Mouse (Mus musculus) CH12.LX (cell line): ENCODE results near the gene Spi1. TPM values are rescaled to one million over a fixed set of nuclear protein-coding genes. Genes with fewer than 3 reads are reported as not detected.

Experiments used
- DNase-seq: peaks from one replicate; pipeline ENCODE4 v3.0.0-alpha.2; 2013; ENCODE audit errors: extremely low read depth
- H3K27ac ChIP-seq: 2 replicates; pipeline ENCODE4 v1.5.1; 2012; ENCODE audit warnings: low read depth, mild to moderate bottlenecking, control low read depth, moderate library complexity; ENCODE audit not compliant: insufficient read depth
- H3K27me3 ChIP-seq: replicated peaks from 2 replicates; pipeline ENCODE3; 2012; ENCODE audit warnings: inconsistent platforms
- H3K36me3 ChIP-seq, 2 experiments: replicated peaks in 1 of 2; 2 replicates each; pipeline versions ENCODE3 to v1.6.1; 2012; ENCODE audit warnings: inconsistent platforms in 1 of 2, low read length in 1 of 2, mild to moderate bottlenecking in 1 of 2, mixed read lengths in 1 of 2, moderate library complexity in 1 of 2; ENCODE audit not compliant: control insufficient read depth in 1 of 2, insufficient read depth in 1 of 2
- H3K4me1 ChIP-seq, 2 experiments: 2 replicates each; pipeline ENCODE4 v1.6.1; 2012; ENCODE audit warnings: inconsistent platforms in 1 of 2, moderate library complexity in 1 of 2; ENCODE audit not compliant: insufficient read depth in 2 of 2, control insufficient read depth in 1 of 2
- H3K4me2 ChIP-seq: 2 replicates; pipeline ENCODE4 v1.6.1; 2012; ENCODE audit warnings: low read depth, mild to moderate bottlenecking, control low read depth; ENCODE audit not compliant: poor library complexity, insufficient read depth, severe bottlenecking
- H3K4me3 ChIP-seq, 3 experiments: fragments of 150-350 bp in 1 of 3; sonication (generic) in 1 of 3; replicated peaks in 1 of 3; 2 replicates each; pipeline versions ENCODE3 to v1.5.1; 2011 to 2012; ENCODE audit warnings: low read depth in 2 of 3, low read length in 2 of 3, mild to moderate bottlenecking in 2 of 3, moderate library complexity in 2 of 3, control low read depth in 1 of 3, improper control_type of control experiment in 1 of 3, inconsistent platforms in 1 of 3, mixed read lengths in 1 of 3; ENCODE audit not compliant: poor library complexity in 1 of 3
- H3K79me2 ChIP-seq: replicated peaks from 2 replicates; pipeline ENCODE4 v1.6.1; 2012; ENCODE audit warnings: mild to moderate bottlenecking, moderate library complexity; ENCODE audit not compliant: control insufficient read depth, poor library complexity, insufficient read depth, severe bottlenecking; ENCODE audit errors: extremely low read depth
- H3K9ac ChIP-seq: 2 replicates; pipeline ENCODE4 v1.6.1; 2012; ENCODE audit warnings: low read depth, mild to moderate bottlenecking, control low read depth, moderate library complexity; ENCODE audit not compliant: insufficient read depth
- H3K9me3 ChIP-seq: replicated peaks from 2 replicates; pipeline ENCODE3; 2012; ENCODE audit warnings: low read length, inconsistent platforms, mixed read lengths
- BHLHE40 ChIP-seq: IDR thresholded peaks from 2 replicates; pipeline ENCODE4 v1.6.1; 2011; ENCODE audit warnings: mild to moderate bottlenecking, low read depth, low read length, improper control_type of control experiment
- CTCF ChIP-seq, 2 experiments: IDR thresholded peaks in 1 of 2; conservative IDR thresholded peaks in 1 of 2; 2 replicates each; pipeline ENCODE4 v1.5.1; 2011 to 2012; ENCODE audit warnings: low read depth in 2 of 2, low read length in 2 of 2, improper control_type of control experiment in 1 of 2, inconsistent platforms in 1 of 2, mild to moderate bottlenecking in 1 of 2, moderate library complexity in 1 of 2
- ELF1 ChIP-seq: IDR thresholded peaks from 2 replicates; pipeline ENCODE4 v1.6.1; 2014; ENCODE audit warnings: low read depth, mild to moderate bottlenecking, inconsistent platforms, low read length, improper control_type of control experiment
- EP300 ChIP-seq: IDR thresholded peaks from 2 replicates; pipeline ENCODE4 v1.6.1; 2011; ENCODE audit warnings: low read length, improper control_type of control experiment
- ETS1 ChIP-seq: conservative IDR thresholded peaks from 2 replicates; pipeline ENCODE4 v1.6.1; 2012; ENCODE audit warnings: low read depth, mild to moderate bottlenecking, inconsistent platforms, low read length, improper control_type of control experiment, moderate library complexity
- GABPA ChIP-seq: IDR thresholded peaks from 2 replicates; pipeline ENCODE4 v1.6.1; 2012; ENCODE audit warnings: low read depth, low read length, improper control_type of control experiment, inconsistent platforms; ENCODE audit not compliant: insufficient replicate concordance
- IRF4 ChIP-seq: IDR thresholded peaks from 2 replicates; pipeline ENCODE4 v1.6.1; 2014; ENCODE audit warnings: low read depth, mild to moderate bottlenecking, inconsistent platforms, low read length, improper control_type of control experiment
- JUN ChIP-seq: IDR thresholded peaks from 2 replicates; pipeline ENCODE4 v1.6.1; 2011; ENCODE audit warnings: low read depth, mild to moderate bottlenecking, low read length, improper control_type of control experiment, moderate library complexity; ENCODE audit not compliant: insufficient read depth
- KAT2A ChIP-seq: IDR thresholded peaks from 2 replicates; pipeline ENCODE4 v1.6.1; 2012; ENCODE audit warnings: low read length, improper control_type of control experiment, inconsistent platforms; ENCODE audit not compliant: insufficient replicate concordance
- MAX ChIP-seq: IDR thresholded peaks from 2 replicates; pipeline ENCODE4 v1.6.1; 2011; ENCODE audit warnings: low read length, improper control_type of control experiment
- MYC ChIP-seq: IDR thresholded peaks from 2 replicates; pipeline ENCODE4 v1.6.1; 2011; ENCODE audit warnings: low read depth, mild to moderate bottlenecking, improper control_type of control experiment, low read length
- NRF1 ChIP-seq: IDR thresholded peaks from 2 replicates; pipeline ENCODE4 v1.6.1; 2014; ENCODE audit warnings: low read depth, mild to moderate bottlenecking, inconsistent platforms, low read length, improper control_type of control experiment, moderate library complexity
- POLR2A ChIP-seq: IDR thresholded peaks from 2 replicates; pipeline ENCODE4 v1.6.1; 2011; ENCODE audit warnings: low read depth, mild to moderate bottlenecking, improper control_type of control experiment, low read length
- POLR2AphosphoS2 ChIP-seq: IDR thresholded peaks from 2 replicates; pipeline ENCODE4 v1.6.1; 2011; ENCODE audit warnings: low read depth, low read length, improper control_type of control experiment
- RAD21 ChIP-seq: IDR thresholded peaks from 2 replicates; pipeline ENCODE4 v1.6.1; 2011; ENCODE audit warnings: low read depth, mild to moderate bottlenecking, low read length, improper control_type of control experiment, moderate library complexity
- RCOR1 ChIP-seq: conservative IDR thresholded peaks from 2 replicates; pipeline ENCODE4 v1.6.1; 2012; ENCODE audit warnings: low read depth, mild to moderate bottlenecking, inconsistent platforms, low read length, improper control_type of control experiment
- USF1 ChIP-seq: IDR thresholded peaks from 2 replicates; pipeline ENCODE4 v1.6.1; 2014; ENCODE audit warnings: low read depth, mild to moderate bottlenecking, inconsistent platforms, low read length, improper control_type of control experiment
- USF2 ChIP-seq: conservative IDR thresholded peaks from 2 replicates; pipeline ENCODE4 v1.6.1; 2011; ENCODE audit warnings: low read depth, low read length, improper control_type of control experiment
- ZNF384 ChIP-seq: IDR thresholded peaks from 2 replicates; pipeline ENCODE4 v1.6.1; 2012; ENCODE audit warnings: low read depth, low read length, improper control_type of control experiment, inconsistent platforms
- dilution Hi-C: fragments of 300-500 bp; cut with MboI; formaldehyde crosslinking; loops from 2 replicates; pipeline ENCODE4 v1.14.3; 2020; ENCODE audit warnings: low sequenced_read_pairs; ENCODE audit not compliant: extremely low pct_unique_long_range_greater_than_20kb, extremely low pct_ligation_motif_present
- in situ Hi-C: fragments of 300-500 bp; cut with MboI; formaldehyde crosslinking; loops from 3 replicates; pipeline ENCODE4 v1.14.3; 2019; ENCODE audit warnings: low sequenced_read_pairs, low pct_ligation_motif_present, low pct_unique_long_range_greater_than_20kb, mixed read lengths
- polyA plus RNA-seq: library from polyadenylated mRNA; unstranded; fragments of >175 nt; gene quantifications from 2 replicates; pipeline ENCODE4 v1.2.1, GENCODE M21; 2012; ENCODE audit warnings: low read depth; ENCODE audit not compliant: insufficient read length
- total RNA-seq, 2 experiments: library from RNA; depleted of rRNA; stranded (reverse); fragments of 300-350 nt in 1 of 2; fragments of >200 nt in 1 of 2; gene quantifications; 2 replicates each; pipeline ENCODE4 v1.2.3; 2012 to 2014

The Spi1 gene
- total and polyA plus RNA-seq, 3 experiments, result 24.7 to 45.7 (median 42.6) TPM

- H3K27me3 ChIP-seq, result no peaks in the 10 kb centered on the region
- in situ Hi-C loops, result no loop called here
- H3K27ac ChIP-seq, result no peak overlapping the region
- no peaks in the 10 kb centered on the region for H3K36me3 ChIP-seq
- TF ChIP-seq USF2 (no peak), ELF1 (no peak; the same call in 1 of the 2 replicates), ZNF384 (no peak), POLR2A (peak; percentile 28; the same call in 1 of the 2 replicates), JUN (no peak), ETS1 (peak; percentile 25; the same call in 1 of the 2 replicates), GABPA (no peak), RCOR1 (no peak), NRF1 (0 out of 2 replicates have a peak, but pooled peaks have one; percentile 16), KAT2A (no peak)
- no peaks in the 10 kb centered on the region for H3K9me3 ChIP-seq
- H3K4me2 ChIP-seq, result peak overlapping the region; percentile 72
- H3K4me3 ChIP-seq, result peak overlapping the region; percentile 17 to 49 (median 45)
- dilution Hi-C loops, result no loop called here
- no peaks in the 10 kb centered on the region for H3K79me2 ChIP-seq
- no peak for DNase-seq
- peaks cover 26 to 50% of the 10 kb centered on the region in 2 experiments for H3K4me1 ChIP-seq
- H3K9ac ChIP-seq, result peak overlapping the region; percentile 26
Observed at GRCm38 (mm10) chr2:91078314-91079025, 3.7 kb upstream of the Spi1 start.

GRCm38 (mm10) chr2:91079026-91079384 is 3.2 kb upstream of the Spi1 start:
- dilution Hi-C loops, result no loop called here
- H3K4me3 ChIP-seq, result peak overlapping the region; percentile 17 to 49 (median 45)
- H3K9ac ChIP-seq, result peak overlapping the region; percentile 26
- H3K79me2 ChIP-seq, result no peaks in the 10 kb centered on the region
- H3K9me3 ChIP-seq, result no peaks in the 10 kb centered on the region
- TF ChIP-seq BHLHE40 (no peak), IRF4 (no peak), POLR2AphosphoS2 (no peak), CTCF (conservative IDR thresholded peaks at IDR 0.05 in 1 of 2, IDR thresholded peaks at IDR 0.05 in 1 of 2; ENCODE audit: low read depth in 2 of 2, low read length in 2 of 2) (no peak), EP300 (no peak), NRF1 (no peak), USF1 (no peak), MAX (no peak), RAD21 (no peak), ELF1 (no peak), MYC (no peak)
- TF ChIP-seq, all 38 proteins: peak for 0
- Histone ChIP-seq H3K4me2 (peak overlapping the region; percentile 72), H3K27me3 (no peaks in the 10 kb centered on the region), H3K27ac (no peak overlapping the region), H3K4me1 (peaks cover 29 to 55% of the 10 kb centered on the region in 2 experiments), H3K36me3 (no peaks in the 10 kb centered on the region)
- no peak for DNase-seq
- in situ Hi-C loops, result no loop called here
